Mouse (Mus musculus): ENCODE results near the gene Tuba1c. TPM values are rescaled to one million over a fixed set of nuclear protein-coding genes. Genes with fewer than 3 reads are reported as not detected.
A peak's percentile ranks its signal among the peaks of the same experiment; 100 is the strongest.
"Not testable (repeated sequence)": the region's sequence is repeated elsewhere in the genome, so short reads cannot be mapped to it uniquely, and the experiment has no call there.

Gene Tuba1c
- polyA plus RNA-seq, 1 experiment = 28.1 TPM

- Histone ChIP-seq H3K4me1 (ENCODE audit: control insufficient read depth, insufficient read depth, insufficient read length, low read length) (no peaks in the 10 kb centered on the region), H3K27ac (replicated peaks; ENCODE audit: low read depth, low read length) (no peak overlapping the region), H3K4me3 (ENCODE audit: insufficient read depth, low read depth, low read length) (no peak overlapping the region)
Observed at GRCm38 (mm10) chr15:99053373-99053772, 23.7 kb downstream of the Tuba1c start.

- Histone ChIP-seq H3K4me3 (ENCODE audit: insufficient read depth, low read depth, low read length) (peak within 1 kb of the TSS; percentile 42), H3K27ac (replicated peaks; ENCODE audit: low read depth, low read length) (no peak within 1 kb of the TSS), H3K4me1 (ENCODE audit: control insufficient read depth, insufficient read depth, insufficient read length, low read length) (no peaks in the 10 kb centered on the region)
Observed at GRCm38 (mm10) chr15:99055040-99055439, 25.3 kb downstream of the Tuba1c start, which contains the start of gene Prph. TSS of gene Prph (plus strand) at chr15:99055174.

- Histone ChIP-seq H3K27ac (replicated peaks; ENCODE audit: low read depth, low read length) (no peak overlapping the region), H3K4me3 (ENCODE audit: insufficient read depth, low read depth, low read length) (peak overlapping the region; percentile 42), H3K4me1 (ENCODE audit: control insufficient read depth, insufficient read depth, insufficient read length, low read length) (no peaks in the 10 kb centered on the region)
Observed at GRCm38 (mm10) chr15:99055511-99055961, 25.8 kb downstream of the Tuba1c start.

- Histone ChIP-seq H3K4me3 (ENCODE audit: insufficient read depth, low read depth, low read length) (no peak overlapping the region), H3K27ac (replicated peaks; ENCODE audit: low read depth, low read length) (no peak overlapping the region), H3K4me1 (ENCODE audit: control insufficient read depth, insufficient read depth, insufficient read length, low read length) (no peaks in the 10 kb centered on the region)
Observed at GRCm38 (mm10) chr15:99056332-99056731, 26.6 kb downstream of the Tuba1c start.

GRCm38 (mm10) chr15:99065557-99066165, 36.0 kb downstream of the Tuba1c start:
- Histone ChIP-seq H3K4me3 (ENCODE audit: insufficient read depth, low read depth, low read length) (no peak overlapping the region), H3K27ac (replicated peaks; ENCODE audit: low read depth, low read length) (no peak overlapping the region), H3K4me1 (ENCODE audit: control insufficient read depth, insufficient read depth, insufficient read length, low read length) (no peaks in the 10 kb centered on the region)

GRCm38 (mm10) chr15:99071988-99072387, 42.3 kb downstream of the Tuba1c start:
- Histone ChIP-seq H3K4me3 (ENCODE audit: insufficient read depth, low read depth, low read length) (no peak overlapping the region), H3K4me1 (ENCODE audit: control insufficient read depth, insufficient read depth, insufficient read length, low read length) (peaks cover 3% of the 10 kb centered on the region), H3K27ac (replicated peaks; ENCODE audit: low read depth, low read length) (no peak overlapping the region)

- peak within 1 kb of the TSS; percentile 76 for H3K27ac ChIP-seq (replicated peaks; ENCODE audit: low read depth, low read length)
- H3K4me3 ChIP-seq (ENCODE audit: insufficient read depth, low read depth, low read length) = peak within 1 kb of the TSS; percentile 72
- H3K4me1 ChIP-seq (ENCODE audit: control insufficient read depth, insufficient read depth, insufficient read length, low read length) = peaks cover 3% of the 10 kb centered on the region
Observed at GRCm38 (mm10) chr15:99074019-99074599, 44.4 kb downstream of the Tuba1c start, which contains the start of gene Troap. TSS of gene Troap (plus strand) at chr15:99074575.

GRCm38 (mm10) chr15:99074600-99075333, 45.1 kb downstream of the Tuba1c start:
- Histone ChIP-seq H3K4me3 (ENCODE audit: insufficient read depth, low read depth, low read length) (peak overlapping the region; percentile 72), H3K27ac (replicated peaks; ENCODE audit: low read depth, low read length) (peak overlapping the region; percentile 76), H3K4me1 (ENCODE audit: control insufficient read depth, insufficient read depth, insufficient read length, low read length) (peaks cover 3% of the 10 kb centered on the region)

- not testable (repeated sequence) for H3K27ac ChIP-seq (replicated peaks; ENCODE audit: low read depth, low read length); H3K4me3 ChIP-seq (ENCODE audit: insufficient read depth, low read depth, low read length); H3K4me1 ChIP-seq (ENCODE audit: control insufficient read depth, insufficient read depth, insufficient read length, low read length)
Observed at GRCm38 (mm10) chr15:99076011-99076410, 46.3 kb downstream of the Tuba1c start.

- Histone ChIP-seq H3K4me3 (ENCODE audit: insufficient read depth, low read depth, low read length) (no peak overlapping the region), H3K4me1 (ENCODE audit: control insufficient read depth, insufficient read depth, insufficient read length, low read length) (peaks cover 3% of the 10 kb centered on the region), H3K27ac (replicated peaks; ENCODE audit: low read depth, low read length) (no peak overlapping the region)
Observed at GRCm38 (mm10) chr15:99078181-99078910, 48.7 kb downstream of the Tuba1c start.

- no peaks in the 10 kb centered on the region for H3K4me1 ChIP-seq (ENCODE audit: control insufficient read depth, insufficient read depth, insufficient read length, low read length)
- no peak overlapping the region for H3K27ac ChIP-seq (replicated peaks; ENCODE audit: low read depth, low read length)
- no peak overlapping the region for H3K4me3 ChIP-seq (ENCODE audit: insufficient read depth, low read depth, low read length)
Observed at GRCm38 (mm10) chr15:99079804-99080203, 50.1 kb downstream of the Tuba1c start.

- Histone ChIP-seq H3K4me3 (ENCODE audit: insufficient read depth, low read depth, low read length) (no peak overlapping the region), H3K4me1 (ENCODE audit: control insufficient read depth, insufficient read depth, insufficient read length, low read length) (no peaks in the 10 kb centered on the region), H3K27ac (replicated peaks; ENCODE audit: low read depth, low read length) (no peak overlapping the region)
Observed at GRCm38 (mm10) chr15:99082322-99082721, 52.6 kb downstream of the Tuba1c start.

- Histone ChIP-seq H3K4me3 (ENCODE audit: insufficient read depth, low read depth, low read length) (no peak overlapping the region), H3K27ac (replicated peaks; ENCODE audit: low read depth, low read length) (no peak overlapping the region), H3K4me1 (ENCODE audit: control insufficient read depth, insufficient read depth, insufficient read length, low read length) (no peaks in the 10 kb centered on the region)
Observed at GRCm38 (mm10) chr15:99082840-99083239, 53.1 kb downstream of the Tuba1c start.

- Histone ChIP-seq H3K4me3 (ENCODE audit: insufficient read depth, low read depth, low read length) (no peak overlapping the region), H3K27ac (replicated peaks; ENCODE audit: low read depth, low read length) (no peak overlapping the region), H3K4me1 (ENCODE audit: control insufficient read depth, insufficient read depth, insufficient read length, low read length) (no peaks in the 10 kb centered on the region)
Observed at GRCm38 (mm10) chr15:99083258-99083657, 53.6 kb downstream of the Tuba1c start.
